Mouse (Mus musculus): Measurements from ENCODE around the gene Fndc9.

The Fndc9 gene

GRCm38 (mm10) chr11:46233966-46234365 is 1.4 kb upstream of the Fndc9 start:
- DNase-seq (ENCODE audit: low spot score in 2 of 2), result peak in 1 of 2 experiments; percentile 70

- DNase-seq (ENCODE audit: low spot score in 2 of 2), result peak; percentile 78 to 85
Observed at GRCm38 (mm10) chr11:46236976-46237375, 1.6 kb downstream of the Fndc9 start.

GRCm38 (mm10) chr11:46241150-46241673 is 5.9 kb downstream of the Fndc9 start:
- DNase-seq (ENCODE audit: low spot score in 2 of 2), result no peak

- no peak for DNase-seq (ENCODE audit: low spot score in 2 of 2)
Observed at GRCm38 (mm10) chr11:46241985-46242384, 6.7 kb downstream of the Fndc9 start.

GRCm38 (mm10) chr11:46244731-46245604 is 9.6 kb downstream of the Fndc9 start:
- DNase-seq (ENCODE audit: low spot score in 2 of 2), result peak in 1 of 2 experiments; percentile 56

GRCm38 (mm10) chr11:46245926-46246325 is 10.6 kb downstream of the Fndc9 start:
- no peak for DNase-seq (ENCODE audit: low spot score in 2 of 2)

GRCm38 (mm10) chr11:46246393-46246792 is 11.1 kb downstream of the Fndc9 start:
- DNase-seq (ENCODE audit: low spot score in 2 of 2), result no peak

- DNase-seq (ENCODE audit: low spot score in 2 of 2), result no peak
Observed at GRCm38 (mm10) chr11:46248352-46248751, 13.0 kb downstream of the Fndc9 start.

GRCm38 (mm10) chr11:46251994-46252393 is 16.7 kb downstream of the Fndc9 start:
- DNase-seq (ENCODE audit: low spot score in 2 of 2), result peak; percentile 67 to 80

- no peak for DNase-seq (ENCODE audit: low spot score in 2 of 2)
Observed at GRCm38 (mm10) chr11:46255291-46255690, 20.0 kb downstream of the Fndc9 start.

GRCm38 (mm10) chr11:46258207-46258606 is 22.9 kb downstream of the Fndc9 start:
- no peak for DNase-seq (ENCODE audit: low spot score in 2 of 2)

- DNase-seq (ENCODE audit: low spot score in 2 of 2), result no peak
Observed at GRCm38 (mm10) chr11:46258749-46259148, 23.4 kb downstream of the Fndc9 start.

- DNase-seq (ENCODE audit: low spot score in 2 of 2), result no peak
Observed at GRCm38 (mm10) chr11:46262854-46263253, 27.5 kb downstream of the Fndc9 start.

GRCm38 (mm10) chr11:46263291-46263690 is 28.0 kb downstream of the Fndc9 start:
- DNase-seq (ENCODE audit: low spot score in 2 of 2), result no peak

- DNase-seq (ENCODE audit: low spot score in 2 of 2), result no peak
Observed at GRCm38 (mm10) chr11:46264584-46264983, 29.3 kb downstream of the Fndc9 start.

- DNase-seq (ENCODE audit: low spot score in 2 of 2), result no peak
Observed at GRCm38 (mm10) chr11:46265031-46265786, 29.9 kb downstream of the Fndc9 start.

GRCm38 (mm10) chr11:46268991-46269390 is 33.7 kb downstream of the Fndc9 start:
- peak; percentile 53 to 74 for DNase-seq (ENCODE audit: low spot score in 2 of 2)

GRCm38 (mm10) chr11:46269391-46269790 is 34.1 kb downstream of the Fndc9 start:
- no peak for DNase-seq (ENCODE audit: low spot score in 2 of 2)

GRCm38 (mm10) chr11:46269893-46270292 is 34.6 kb downstream of the Fndc9 start:
- no peak for DNase-seq (ENCODE audit: low spot score in 2 of 2)

GRCm38 (mm10) chr11:46272058-46272681 is 36.8 kb downstream of the Fndc9 start:
- no peak for DNase-seq (ENCODE audit: low spot score in 2 of 2)

- DNase-seq (ENCODE audit: low spot score in 2 of 2), result no peak
Observed at GRCm38 (mm10) chr11:46273969-46274368, 38.6 kb downstream of the Fndc9 start.

GRCm38 (mm10) chr11:46275302-46275701 is 40.0 kb downstream of the Fndc9 start:
- peak; percentile 86 for DNase-seq (ENCODE audit: low spot score in 2 of 2)

Data from right cerebral cortex, postnatal 10 days (tissue).